Mouse (Mus musculus) layer of hippocampus, adult 11-12 months (tissue): ENCODE data around the gene Gm26602.
A peak's percentile ranks its signal among the peaks of the same experiment; 100 is the strongest.
"Not testable (repeated sequence)": the region's sequence is repeated elsewhere in the genome, so short reads cannot be mapped to it uniquely, and the experiment has no call there.

ENCODE experiments used
- DNase-seq: peaks from one replicate; pipeline ENCODE4 v3.0.0; 2022; ENCODE audit warnings: low spot score

The Gm26602 gene

DNA sequence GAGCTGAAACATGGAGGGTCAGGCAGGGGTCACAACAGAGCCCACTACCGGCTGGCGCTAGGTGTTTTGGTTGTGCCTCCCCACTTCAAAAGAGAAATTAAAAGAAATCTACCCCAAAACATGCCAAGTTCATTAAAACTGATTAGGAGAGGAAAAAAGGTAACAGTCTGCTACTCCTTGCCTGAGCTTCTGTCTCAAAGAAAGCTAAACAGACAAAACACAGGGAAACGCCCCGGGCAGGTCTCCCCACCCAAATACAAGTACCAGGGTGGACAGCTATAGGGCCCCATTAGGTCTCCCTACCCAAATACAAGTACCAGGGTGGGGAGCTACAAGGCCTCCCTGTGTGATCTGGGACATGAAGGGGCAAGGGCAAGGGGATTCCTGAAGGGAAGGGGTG is at the start of gene Gm26602:
Gm26602 (plus strand) TSS at position 301 of the 400 bp plus-strand sequence.
- DNase-seq = no peak

DNA sequence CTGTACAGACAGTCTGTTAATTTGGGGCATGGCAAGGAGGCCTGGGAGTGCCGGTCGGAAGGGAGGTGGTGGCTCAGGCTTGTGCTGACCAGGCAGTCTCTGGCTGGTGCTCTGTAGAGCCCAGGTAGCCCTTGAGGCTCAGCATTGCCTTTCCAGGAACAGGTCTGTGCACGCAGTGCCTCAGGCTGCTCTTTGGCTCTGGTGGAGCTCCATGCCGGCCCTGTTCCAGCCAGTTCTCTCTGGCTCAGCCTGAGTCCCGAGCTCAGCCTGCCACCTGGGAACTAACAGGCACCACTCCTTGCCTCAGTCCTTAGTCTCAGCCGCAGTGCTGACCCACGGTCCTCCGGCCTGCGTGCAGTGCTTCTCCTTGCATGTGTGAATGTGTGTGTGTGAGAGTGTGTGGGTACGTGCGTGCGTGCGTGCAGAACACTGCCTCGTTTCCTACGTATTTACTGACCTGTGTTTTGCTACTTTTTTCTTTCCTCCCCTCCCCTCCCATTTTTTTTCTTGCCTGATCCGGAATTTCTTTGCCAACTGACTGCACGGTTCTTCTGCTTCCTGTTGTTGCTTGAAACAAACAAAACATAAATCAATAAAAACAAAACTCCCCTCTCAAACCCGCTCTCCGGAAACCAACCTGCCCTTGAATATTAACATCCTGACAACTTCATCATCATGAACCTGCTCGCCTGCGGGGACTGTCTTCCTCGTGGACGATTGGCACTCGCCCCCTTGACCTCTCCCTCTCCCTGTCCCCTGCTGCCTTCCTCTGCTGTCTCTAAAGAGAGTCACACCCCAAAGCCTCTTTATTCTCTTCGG is 49.2 kb upstream of the Gm26602 start:
- DNase-seq = no peak

DNA sequence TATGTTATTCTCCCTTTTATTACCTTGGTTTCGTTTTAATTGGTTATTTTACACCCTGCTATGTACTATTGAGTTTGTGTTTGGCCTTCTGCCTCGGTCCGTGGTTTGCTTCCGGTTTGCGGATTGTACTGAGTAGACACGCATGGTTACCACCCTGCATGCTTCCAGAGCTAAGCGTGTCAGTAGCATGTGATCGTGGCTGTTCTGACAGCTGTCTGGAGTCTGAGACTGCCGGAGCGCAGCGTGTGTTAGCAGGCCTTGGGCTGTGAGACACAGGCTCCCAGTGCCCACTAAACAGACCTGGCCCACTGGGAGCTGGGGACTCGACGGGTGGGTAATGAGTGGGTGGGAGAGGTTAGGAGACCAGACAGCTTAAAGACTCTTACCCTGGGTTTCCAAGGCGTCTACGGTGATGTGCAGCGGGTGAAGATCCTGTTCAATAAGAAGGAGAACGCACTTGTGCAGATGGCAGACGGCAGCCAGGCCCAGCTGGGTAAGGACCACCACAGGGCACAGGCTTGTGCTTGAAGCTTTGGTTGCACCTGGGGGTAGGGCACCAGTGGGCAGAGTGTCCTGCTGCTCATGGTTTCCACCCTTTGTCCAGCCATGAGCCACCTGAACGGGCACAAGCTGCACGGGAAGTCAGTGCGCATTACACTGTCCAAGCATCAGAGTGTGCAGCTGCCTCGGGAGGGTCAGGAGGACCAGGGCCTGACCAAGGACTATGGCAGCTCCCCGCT is 48.4 kb upstream of the Gm26602 start:
- no peak for DNase-seq

DNA sequence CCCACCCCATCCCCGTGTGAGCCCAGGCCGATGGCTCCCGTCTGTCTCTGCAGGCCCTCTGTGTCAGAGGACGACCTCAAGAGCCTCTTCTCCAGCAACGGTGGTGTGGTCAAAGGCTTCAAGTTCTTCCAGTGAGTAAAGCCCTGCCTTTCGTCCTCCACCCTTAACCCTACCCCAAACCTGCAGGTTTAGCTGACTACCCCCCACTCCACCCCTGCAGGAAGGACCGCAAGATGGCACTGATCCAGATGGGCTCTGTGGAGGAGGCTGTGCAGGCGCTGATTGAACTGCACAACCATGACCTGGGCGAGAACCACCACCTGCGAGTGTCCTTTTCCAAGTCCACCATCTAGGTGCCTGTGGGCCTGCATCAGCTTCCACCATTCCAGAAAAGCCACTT is 47.7 kb upstream of the Gm26602 start:
- no peak for DNase-seq

DNA sequence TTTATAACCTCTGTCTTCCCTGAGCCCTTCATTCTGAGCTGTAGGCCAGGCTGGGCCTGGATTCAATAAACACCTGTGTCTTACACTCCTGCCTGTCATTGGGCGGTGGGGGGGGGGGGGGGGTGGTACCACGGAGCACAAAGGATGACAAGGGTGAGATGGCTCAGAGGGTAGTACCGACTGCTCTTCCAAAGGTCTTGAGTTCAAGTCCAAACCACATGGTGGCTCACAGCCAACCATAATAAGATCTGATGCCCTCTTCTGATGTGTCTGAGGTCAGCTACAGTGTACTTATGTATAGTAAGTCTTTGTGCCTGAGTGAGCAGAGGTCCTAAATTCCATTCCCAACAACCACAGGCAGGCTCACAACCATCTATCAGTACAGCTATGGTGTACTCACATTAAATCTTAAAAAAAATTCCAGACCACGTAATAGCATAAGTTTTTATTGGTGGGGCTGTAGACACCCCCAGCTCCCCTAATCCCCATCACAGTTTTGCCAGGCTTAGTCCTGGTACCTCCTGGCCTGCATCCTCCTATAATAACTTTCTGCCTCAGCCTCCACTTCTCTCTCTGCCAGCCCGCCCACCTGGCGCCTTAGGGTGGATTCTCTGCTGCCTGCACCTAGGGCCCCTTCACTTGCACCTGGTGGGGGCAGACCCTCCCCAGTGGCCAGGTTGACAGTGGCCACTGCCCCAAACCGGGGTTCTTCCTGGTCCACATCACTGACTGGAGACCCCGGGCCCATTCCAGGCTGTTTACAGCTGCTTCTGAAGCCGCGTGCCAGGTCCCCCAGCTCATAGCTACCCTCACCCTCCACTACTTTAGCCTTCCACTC is 46.1 kb upstream of the Gm26602 start:
- no peak for DNase-seq

DNA sequence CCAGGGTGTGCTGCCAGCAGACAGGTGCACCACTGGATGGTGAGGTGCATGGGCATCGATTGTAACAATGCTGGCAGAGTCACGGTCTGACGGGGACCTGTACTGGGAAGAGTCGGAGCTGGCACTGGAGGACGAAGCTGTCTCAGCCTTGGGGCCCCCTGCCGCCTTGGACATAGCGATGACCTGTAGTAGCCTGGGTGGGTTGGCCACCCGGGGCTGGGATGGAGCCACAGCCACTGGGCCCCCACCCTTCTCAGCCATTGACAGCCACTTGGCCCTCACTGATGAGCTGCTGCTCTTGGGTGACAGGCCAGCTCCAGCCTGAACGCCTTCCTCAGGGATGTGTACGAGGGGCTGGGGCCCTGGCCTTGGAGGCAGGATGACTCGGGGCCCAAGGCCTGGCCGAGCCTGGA is 45.5 kb upstream of the Gm26602 start:
- DNase-seq = no peak

DNA sequence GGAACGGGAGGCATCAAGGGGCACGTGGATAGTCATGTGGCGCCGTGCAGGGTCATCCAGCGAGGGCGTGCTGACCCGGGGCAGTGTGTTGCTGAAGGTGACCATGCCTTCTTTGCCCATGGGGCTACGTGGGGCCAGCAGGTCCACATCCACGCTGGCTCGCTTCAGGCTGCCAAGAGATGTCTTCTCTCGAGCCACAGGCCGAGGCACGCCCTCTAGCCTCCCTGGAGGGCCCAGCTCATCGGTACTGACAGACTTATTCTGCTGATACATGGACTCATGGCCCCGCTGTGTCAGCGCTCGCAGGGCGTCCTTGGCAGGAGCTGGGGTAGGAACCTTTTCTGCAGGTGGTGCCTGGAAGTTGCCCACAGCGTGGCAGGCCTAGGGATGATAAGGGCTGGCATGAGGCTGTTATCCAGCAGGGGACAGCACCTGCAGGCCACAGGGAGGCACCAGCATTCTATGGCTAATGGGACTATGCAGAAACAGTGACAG is 44.8 kb upstream of the Gm26602 start:
- DNase-seq = no peak

DNA sequence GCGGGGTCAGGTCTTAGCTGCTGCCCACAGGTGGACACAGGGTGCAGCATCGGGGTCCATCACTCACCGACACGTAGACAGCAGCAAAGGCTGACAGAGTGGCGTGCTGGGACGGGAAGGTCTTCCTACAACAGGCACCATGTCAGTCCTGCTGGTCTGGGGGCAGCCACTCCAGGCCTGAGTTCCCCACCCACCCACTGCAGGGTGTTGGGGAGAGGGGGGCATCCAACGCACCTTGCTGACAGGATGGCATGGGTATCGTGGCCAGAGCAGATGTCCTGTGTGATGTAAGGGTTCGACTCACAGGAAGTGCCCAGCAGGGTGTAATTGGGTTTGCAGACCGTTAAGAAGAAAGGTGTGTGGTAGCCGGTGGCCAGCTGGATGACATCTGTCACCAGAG is 44.1 kb upstream of the Gm26602 start:
- DNase-seq = no peak

DNA sequence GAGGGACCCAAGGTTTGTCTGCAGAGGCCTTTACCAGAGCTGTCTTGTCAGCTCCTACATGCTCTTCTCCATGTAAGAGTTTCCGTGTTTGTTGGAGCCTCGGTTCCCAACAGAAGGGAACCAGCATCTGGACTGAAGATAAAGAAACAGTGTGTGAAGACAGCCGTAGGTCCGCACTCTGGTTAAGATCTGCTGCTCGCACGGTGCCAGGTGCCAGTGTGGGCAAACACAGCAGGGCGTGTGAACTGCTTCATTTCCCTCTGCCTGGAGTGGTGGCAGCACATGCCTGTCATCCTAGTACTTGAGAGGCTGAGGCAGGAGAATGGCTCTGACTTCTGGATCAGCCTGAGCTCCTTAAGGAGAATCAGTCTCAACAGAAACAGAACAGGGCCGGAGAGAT is 38.8 kb upstream of the Gm26602 start:
- DNase-seq = no peak

DNA sequence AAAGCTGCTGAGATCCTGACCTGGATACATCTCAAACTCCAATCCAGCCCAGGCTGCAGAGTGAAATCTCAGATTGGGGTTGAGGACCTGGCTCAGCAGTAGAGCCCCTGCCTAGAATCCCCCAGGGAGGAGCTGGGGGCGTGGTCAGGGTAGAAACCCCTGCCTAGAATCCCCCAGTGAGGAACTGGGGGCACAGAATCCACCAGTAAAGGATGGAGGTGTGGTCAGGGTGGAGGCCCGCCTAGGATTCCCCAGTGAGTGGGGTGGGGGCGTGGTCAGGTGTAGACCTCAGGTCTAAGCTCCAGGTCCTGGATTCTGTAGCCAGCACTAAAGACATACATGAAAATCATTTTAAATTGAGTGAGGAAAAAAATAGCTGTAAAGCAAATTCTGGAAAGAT is 37.8 kb upstream of the Gm26602 start:
- DNase-seq = no peak

DNA sequence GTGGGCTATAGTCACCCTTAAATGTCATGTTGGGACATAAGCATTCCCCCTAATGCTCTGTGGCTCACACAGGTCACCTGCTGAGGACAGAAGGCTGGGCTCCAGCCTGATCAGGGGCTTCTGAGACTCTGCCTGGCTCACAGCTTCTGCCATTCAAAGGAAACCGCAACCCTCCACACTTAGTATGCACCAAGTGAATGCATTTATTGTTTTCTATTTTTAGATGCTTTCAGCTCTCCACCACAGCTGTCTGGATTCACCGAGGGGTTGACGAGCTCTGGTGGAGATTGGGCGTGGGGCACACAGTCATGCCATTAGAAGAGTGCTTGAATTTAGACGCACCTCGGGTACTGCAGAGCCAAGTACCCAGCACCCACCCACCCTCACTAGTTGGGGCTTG is 37.3 kb upstream of the Gm26602 start:
- no peak for DNase-seq

DNA sequence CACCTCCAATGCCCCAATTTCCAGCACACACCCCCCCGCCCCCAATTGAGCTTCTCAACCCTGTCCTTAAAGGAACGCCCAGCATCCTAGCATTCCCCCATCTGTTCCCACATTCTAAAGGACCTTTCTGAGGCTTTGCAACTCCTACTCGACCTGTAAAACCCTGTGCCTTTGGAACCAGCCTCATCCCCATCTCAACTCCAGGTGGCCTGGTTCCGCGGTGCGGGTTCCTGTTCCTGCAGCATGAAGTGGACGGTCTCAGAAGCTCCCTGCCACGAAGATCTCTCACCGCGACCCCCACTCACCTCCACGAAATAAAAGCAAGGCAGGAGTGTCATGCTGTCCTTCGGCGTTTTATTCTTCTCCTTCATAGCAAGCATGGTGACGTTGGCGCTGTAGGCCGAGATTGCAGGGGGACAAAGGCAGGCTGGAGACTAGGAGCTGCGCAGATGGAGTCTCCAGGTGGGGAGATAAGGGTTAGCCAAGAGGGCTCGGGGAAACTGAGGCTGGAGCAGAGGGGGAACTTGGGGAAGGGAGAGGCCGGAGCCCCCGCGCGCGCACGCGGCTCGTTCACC is 36.9 kb upstream of the Gm26602 start:
- DNase-seq = no peak

DNA sequence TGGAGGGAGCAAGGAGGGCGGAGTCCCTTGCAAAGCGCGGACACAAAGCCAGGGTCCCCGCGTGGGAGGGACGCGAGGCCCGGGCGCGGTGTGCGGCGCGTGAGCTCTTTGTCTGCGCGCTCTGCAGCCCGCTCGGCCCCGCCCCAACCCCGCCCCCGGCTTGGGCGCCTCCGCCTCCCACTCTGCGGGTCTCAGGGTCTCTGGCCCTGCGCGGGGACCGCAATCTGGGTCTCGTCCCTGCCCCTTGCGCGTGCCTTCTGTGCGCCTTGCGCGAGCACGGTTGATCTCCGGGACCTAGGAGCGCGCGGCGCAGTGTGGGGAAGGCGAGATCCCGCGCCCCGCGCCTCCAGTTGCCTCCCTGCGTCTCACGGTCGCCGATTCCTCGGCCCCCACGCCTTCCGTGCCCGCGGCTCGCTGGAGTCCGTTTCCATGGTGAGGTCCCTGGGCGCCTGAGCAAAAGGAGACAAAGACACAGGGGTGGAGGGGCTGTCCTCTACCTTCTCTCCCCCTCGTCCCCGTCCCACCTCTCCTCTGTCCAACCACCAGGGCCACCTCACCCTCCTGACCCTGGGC is 36.3 kb upstream of the Gm26602 start, which contains the start of the genes Prtn3 and Plppr3:
Prtn3 (plus strand) TSS at position 187 of the 573 bp plus-strand sequence.
Plppr3 (minus strand) TSS at position 345 of the 573 bp plus-strand sequence.
- DNase-seq = no peak

DNA sequence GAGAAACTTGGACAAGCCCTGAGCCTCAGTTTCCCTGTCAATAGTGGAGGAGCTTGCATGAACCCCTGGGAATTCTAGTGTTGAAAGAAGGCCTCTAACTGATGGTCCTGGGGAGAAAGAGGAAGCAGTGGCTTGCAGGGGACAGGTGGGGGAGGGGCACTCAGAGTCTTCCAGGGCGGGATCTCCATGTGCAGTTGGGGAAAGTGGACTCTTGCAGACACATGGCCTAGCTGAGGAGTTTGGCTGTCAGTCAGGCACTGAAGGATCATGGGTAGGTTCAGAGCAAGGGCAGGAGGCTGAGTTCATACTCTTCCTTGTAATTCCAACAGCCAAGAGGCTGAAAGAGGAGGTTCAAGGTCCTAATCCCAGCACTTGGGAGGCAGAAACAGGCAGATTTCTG is 33.5 kb upstream of the Gm26602 start:
- no peak for DNase-seq

DNA sequence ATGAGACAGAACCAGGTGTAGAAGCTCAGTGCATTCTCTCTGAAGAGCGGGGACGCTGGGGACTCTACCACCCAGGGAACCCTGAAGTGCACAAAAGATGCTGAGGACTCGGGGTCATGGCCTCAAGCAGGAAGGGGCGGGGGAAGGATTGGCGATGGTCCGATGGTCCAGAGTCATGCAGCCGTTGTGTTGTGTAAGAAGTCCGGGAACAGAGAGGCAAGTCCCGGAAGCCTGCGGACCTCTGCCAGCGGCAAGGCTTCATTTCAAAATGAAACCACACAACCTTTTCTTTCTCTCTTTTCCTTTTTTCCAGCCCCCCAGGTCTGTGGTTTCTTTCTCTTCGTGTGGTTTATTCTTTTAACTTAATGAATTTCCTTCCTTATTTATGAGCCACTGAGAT is 32.9 kb upstream of the Gm26602 start:
- no peak for DNase-seq

DNA sequence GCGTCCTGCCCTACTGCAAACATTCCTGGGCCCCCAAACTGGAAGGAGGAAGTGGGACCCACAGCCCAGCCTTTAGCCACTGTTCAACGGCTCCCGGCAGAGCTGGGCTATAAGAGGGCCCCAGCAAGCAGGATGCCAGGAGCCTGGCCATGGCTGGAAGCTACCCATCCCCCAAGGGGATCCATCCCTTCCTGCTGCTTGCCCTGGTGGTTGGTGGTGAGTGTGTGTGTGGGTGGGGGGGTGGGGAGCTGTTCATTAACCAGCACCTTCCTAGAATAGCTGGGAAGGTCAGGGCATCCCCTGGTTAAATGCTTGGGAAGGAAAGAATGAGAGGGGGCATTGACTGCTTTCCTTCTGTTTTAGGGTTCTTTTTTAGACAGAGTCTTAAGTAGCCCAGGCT is 31.1 kb upstream of the Gm26602 start:
- no peak for DNase-seq

DNA sequence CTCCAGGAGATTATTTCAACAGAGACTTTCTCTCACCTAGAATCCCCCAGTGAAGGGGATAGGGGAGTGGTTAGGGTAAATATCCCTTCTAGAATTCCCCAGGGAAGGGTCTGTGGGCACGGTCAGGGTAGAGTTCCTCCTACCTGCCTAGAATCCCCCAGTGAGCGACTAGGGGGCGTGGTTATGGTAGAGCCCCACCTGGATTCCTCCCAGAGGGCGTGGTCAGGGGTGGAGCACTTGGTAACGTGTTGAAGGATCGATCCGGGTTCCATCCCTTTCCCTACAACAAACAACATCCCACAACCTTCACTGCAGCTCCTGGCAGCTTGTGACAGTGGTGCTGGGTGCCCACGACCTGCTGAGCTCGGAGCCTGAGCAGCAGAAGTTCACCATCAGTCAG is 29.9 kb upstream of the Gm26602 start:
- no peak for DNase-seq

DNA sequence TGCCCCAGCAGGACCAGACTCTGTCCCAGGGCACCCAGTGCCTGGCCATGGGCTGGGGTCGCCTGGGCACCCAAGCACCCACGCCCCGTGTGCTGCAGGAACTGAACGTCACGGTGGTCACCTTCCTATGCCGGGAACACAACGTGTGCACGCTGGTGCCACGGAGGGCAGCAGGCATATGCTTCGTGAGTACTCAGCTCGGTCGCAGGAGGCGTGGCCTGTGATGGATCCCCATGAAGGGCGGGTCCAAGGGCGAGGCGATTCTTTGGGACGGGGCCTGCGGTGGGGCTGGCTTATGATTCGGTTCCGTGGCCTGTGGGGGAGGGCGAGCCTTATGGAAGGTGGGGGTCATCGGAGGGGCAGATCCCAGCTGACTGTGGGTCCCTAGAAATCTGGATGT is 28.7 kb upstream of the Gm26602 start:
- no peak for DNase-seq

DNA sequence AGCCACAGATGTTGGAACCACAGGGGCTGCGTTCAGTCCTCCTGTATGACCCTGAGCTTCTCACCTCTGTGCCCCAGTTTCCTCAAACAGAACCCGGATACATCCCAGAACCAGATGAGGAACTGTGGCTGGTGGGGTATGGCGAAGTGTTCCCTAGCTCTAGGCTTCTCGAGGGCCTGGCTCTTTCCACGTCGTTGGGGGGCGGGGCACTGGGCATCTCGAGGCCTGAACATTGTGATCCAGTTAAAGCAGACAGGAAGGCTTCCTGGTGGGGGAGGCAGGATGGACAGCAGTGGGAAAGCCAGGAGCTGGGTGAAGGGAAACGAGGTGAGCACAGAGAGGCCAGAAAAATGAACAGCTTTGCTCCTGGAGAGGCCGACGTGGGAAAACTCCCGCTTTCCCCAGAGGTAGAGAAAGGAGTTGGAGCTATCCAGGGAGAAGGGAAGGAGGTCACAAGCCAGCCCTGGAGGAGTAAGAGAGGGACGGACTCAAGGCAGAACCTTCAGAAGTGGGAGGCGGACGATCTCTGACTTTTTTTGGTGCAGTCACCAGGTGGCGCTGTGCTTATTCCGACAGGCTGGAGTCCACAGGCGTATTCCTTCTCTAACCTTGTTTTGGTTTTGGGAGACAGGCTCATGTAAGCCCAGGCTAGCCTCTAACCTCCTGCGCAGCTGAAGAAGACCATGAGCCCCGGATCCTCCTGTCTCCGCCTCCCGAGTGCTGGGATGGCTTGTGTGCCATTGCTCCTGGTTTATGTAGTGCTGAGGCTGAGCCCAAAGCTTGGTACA is 27.2 kb upstream of the Gm26602 start:
- DNase-seq = peak; percentile 87

DNA sequence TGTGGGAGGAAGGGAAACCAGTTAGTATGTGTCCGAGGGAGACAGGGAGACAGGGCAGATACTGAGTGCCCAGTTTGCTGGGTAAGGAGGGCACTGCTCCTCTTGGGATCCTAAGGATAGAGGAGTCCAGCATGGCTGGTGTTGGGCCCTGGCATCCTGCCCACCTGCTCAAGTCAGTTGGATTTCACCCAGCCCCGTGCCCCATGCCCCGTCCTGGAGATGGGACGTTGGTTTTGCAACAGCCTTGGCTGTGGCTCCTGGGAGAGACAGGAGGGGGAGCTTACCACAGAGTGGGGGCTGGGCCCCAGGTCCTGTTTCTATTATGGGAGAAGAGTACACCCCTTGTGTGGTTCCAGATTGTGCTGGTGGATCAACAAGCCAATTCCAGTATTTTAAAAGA is 26.2 kb upstream of the Gm26602 start:
- DNase-seq = no peak

DNA sequence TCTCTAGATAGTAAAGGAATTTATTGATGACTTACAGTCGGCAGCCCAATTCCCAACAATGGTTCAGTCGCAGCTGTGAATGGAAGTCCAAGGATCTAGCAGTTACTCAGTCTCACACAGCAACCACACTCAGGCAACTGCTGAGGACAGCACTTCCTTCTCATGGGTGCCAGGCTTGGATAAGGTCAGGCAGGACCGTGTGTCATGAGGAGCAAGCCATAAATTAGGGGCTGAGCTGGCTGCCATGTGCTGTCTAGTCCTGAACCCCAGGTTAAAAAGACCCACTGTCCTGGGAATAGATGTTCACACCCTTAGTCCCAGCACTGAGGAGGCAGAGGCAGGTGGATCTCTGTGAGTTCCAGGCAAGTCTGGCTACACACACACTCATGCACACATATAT is 25.7 kb upstream of the Gm26602 start:
- not testable (repeated sequence) for DNase-seq
